Mouse (Mus musculus) stomach, postnatal 0 days (tissue): Measurements from ENCODE around the gene Vac14.

ENCODE experiments used
- CTCF ChIP-seq: IDR thresholded peaks from 2 replicates; pipeline ENCODE4 v1.5.1; 2016; ENCODE audit warnings: antibody characterized with exemption, low read depth, mild to moderate bottlenecking, moderate library complexity
- EP300 ChIP-seq: optimal IDR thresholded peaks from 2 replicates; pipeline ENCODE3; 2016; ENCODE audit warnings: antibody characterized with exemption

DNA sequence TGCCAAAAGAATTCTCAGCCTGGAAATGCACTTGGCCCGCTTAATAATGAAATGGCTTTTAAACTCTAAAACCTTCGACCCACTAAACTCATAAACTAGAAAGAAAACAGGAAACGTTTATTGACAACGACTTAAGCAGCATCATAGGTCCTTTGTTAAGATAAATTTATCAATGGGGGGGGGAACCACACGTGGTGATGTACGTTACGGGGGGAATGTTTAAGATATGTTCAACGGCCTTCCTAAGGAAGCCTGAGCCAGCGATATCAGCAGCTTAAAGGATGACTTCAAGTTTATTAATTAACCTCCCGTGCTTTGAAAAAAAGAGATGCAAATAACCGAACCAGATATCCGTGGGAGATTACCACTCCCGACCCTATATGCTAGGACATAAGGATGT, 131.9 kb downstream of the Vac14 start:
- no peak for TF ChIP-seq CTCF
- TF ChIP-seq EP300 = no peak
